Mouse (Mus musculus) stomach, postnatal 0 days (tissue): ENCODE data around the gene Vdac1.

Source experiments
- CTCF ChIP-seq: IDR thresholded peaks from 2 replicates; pipeline ENCODE4 v1.5.1; 2016; ENCODE audit warnings: antibody characterized with exemption, low read depth, mild to moderate bottlenecking, moderate library complexity
- EP300 ChIP-seq: optimal IDR thresholded peaks from 2 replicates; pipeline ENCODE3; 2016; ENCODE audit warnings: antibody characterized with exemption

- no peak for TF ChIP-seq EP300
- TF ChIP-seq CTCF: 0 out of 2 replicates have a peak, but pooled peaks have one; percentile 5
These were observed at the start of gene Vdac1 for GRCm38 (mm10) chr11:52360471-52361277.
